Mouse (Mus musculus) 3134 (cell line): ENCODE measurements at regions not wholly inside any gene's neighbourhood (a gene's known extent, or its start where the extent isn't known, plus 50 kb on each side); places are given as distances from the start of the nearest gene placed in this dataset.

ENCODE experiments used
- DNase-seq: peaks from one replicate; pipeline ENCODE4 v3.0.0-alpha.2; 2011; ENCODE audit warnings: low spot score; ENCODE audit not compliant: insufficient read length; ENCODE audit errors: extremely low read depth

GRCm38 (mm10) chr16:21358313-21358920 lies 64.5 kb upstream of the Vps8 start:
- peak; percentile 63 for DNase-seq

- no peak for DNase-seq
These were observed 63.5 kb upstream of the Vps8 start for GRCm38 (mm10) chr16:21359459-21359858.

GRCm38 (mm10) chr16:21361406-21361805 lies 61.5 kb upstream of the Vps8 start:
- peak; percentile 56 for DNase-seq

DNA sequence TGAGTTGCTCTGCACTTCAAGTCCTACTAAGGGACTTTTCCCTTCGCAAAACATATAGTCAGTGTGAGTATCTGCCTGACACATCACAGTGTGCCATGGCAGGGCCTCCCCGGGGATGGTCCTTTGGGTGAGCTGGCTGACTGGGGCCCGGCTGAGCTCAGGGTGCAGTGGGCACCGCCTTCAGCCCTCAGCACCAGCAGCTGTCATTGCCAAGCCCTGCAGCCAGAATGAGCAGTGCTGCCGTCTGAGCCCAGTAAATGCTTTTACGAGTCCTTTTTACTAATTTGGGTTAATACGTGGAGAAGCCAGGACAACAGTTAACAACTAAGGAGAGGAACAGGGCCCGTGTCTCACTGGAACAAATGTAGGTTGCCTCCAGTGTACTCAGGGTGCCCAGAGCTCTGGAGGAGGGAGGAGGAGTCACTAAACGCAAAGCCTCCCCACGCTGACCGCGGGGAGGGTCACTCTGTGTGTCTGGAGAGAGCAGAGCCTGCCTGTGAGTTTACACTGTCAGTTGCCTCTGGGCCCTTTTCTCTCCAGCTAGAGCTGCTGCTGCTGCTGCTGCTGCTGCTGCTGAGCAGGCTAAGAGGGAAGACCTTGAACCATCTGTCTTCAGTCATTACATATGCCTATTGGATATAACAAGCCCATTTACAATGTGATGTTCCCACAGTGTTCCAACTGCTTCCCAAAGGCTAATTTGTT lies 60.1 kb upstream of the Vps8 start:
- peak; percentile 43 for DNase-seq

GRCm38 (mm10) chr16:21364885-21365284 lies 58.0 kb upstream of the Vps8 start:
- no peak for DNase-seq

DNA sequence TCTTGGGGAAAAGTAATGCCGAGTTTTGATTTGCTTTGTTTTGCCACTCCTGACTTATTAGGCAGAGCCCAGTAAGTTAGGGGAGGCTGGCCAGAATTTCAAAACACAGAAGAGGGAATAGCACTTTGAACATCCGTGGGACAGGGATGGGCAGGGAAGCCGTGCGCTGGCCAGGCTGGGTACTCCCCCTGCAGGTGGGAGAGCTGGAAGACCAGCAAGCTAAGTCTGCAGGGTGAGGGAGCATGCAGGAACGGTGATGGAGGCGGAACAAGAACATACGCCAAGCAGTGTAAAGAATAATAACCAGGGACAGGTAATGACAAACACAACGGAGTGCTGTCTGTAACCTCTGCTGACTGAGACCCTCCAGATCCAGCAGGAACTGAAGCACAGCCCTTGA lies 55.5 kb upstream of the Vps8 start:
- peak; percentile 73 for DNase-seq

DNA sequence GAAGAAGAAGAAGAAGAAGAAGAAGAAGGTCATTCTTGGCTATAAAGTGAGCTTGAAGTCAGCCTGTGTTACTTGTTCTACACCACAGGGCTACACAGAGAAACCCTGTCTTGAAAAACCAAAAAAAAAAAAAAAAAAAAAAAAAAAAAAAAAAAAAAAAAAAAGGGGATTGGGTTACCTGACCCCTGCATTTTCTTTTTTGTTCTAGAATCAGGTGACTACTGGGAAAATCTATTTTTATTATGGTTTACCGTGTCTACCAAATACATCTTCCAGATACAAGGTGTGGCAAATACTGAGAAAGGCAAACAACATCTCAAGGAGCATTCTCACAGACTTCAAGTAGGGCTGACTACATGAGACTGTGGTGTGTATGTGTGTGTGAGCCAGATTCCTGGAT lies 54.1 kb upstream of the Vps8 start:
- no peak for DNase-seq

DNA sequence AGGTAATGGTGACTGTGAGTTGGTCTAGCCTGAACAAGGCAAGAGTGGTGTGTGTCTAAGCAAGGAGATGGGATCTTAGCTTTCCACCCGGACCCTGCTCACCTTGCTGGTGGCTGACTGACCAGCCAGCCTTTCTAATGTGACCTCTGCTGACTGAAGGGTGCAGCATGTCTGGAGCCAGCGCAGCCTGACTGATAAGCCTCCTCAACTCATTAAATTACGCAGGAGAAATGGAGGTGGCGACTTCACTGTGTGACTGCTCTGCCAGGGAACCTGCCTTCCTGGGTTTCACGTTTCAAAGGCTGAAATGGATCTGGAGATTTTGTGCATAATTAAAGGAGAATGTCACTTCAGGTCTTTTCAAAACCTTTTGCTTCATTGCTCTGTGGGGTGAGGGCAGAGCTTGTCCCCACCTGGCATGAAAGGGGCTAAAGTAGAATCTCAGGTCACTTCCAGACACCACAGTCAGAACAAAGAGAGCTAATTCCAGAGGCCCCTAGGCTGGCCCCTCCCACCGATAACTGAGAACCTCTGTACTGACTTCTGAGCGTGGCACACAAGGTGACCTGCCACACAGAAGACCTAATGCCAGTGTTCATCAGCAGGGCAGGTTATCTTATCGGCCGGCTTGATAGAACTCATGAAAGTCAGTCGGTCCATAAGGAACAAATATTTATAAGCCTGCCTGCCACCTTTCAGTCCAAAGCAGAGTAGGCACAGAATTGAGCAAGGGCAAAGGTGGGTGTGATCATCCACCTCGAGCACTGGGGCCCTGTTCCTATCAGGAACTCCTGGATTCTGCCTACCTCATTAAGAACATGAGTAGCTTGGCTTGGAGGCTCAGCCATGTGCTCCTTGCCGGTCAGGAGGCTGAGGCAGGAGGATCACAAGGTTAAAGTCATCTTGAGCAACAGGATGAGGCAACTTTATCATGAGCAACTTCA lies 53.1 kb upstream of the Vps8 start:
- no peak for DNase-seq
